In genomic region chr9:107570845-107571244, GRCm38 (mm10) we compare ENCODE assay signal across 9 mouse cellular contexts. TPM values are rescaled to one million over a fixed set of nuclear protein-coding genes. Genes with fewer than 3 reads are reported as not detected.
A peak's percentile ranks its signal among the peaks of the same experiment; 100 is the strongest.
DNase-seq lines count a peak whose midpoint lies in the region; ATAC-seq and TF ChIP-seq lines count a peak whose summit lies in the region.
"Had no signal": no experiment of that assay in that cellular context is flagged by ENCODE, and none has a peak within 500 bp of the region (broad histone marks: within the 10 kb centered on the region; RNA-seq: fewer than 3 reads in every experiment).

No protein-coding gene starts in this region.

- H3K36me3 ChIP-seq in lung, embryonic 14.5 days (ENCODE audit: insufficient read depth) = peaks cover 43% of the 10 kb centered on the region
- H3K36me3 ChIP-seq in forebrain, embryonic 15.5 days = peaks cover 43% of the 10 kb centered on the region
- peaks cover 38% of the 10 kb centered on the region for H3K36me3 ChIP-seq in liver, embryonic 12.5 days
- H3K36me3 ChIP-seq in stomach, embryonic 16.5 days (ENCODE audit: control insufficient read depth, insufficient read depth, low read length) = peaks cover 15% of the 10 kb centered on the region

- no peaks in the 10 kb centered on the region for H3K27me3 ChIP-seq in lung, embryonic 14.5 days (ENCODE audit: insufficient read depth, low read length)
- no peaks in the 10 kb centered on the region for H3K27me3 ChIP-seq in forebrain, embryonic 15.5 days
- no peaks in the 10 kb centered on the region for H3K27me3 ChIP-seq in liver, embryonic 12.5 days (replicated peaks)
- no peaks in the 10 kb centered on the region for H3K27me3 ChIP-seq in stomach, embryonic 16.5 days (ENCODE audit: control insufficient read depth, insufficient read depth, low read length)

- intact Hi-C loops in left cerebral cortex, adult 2 months (cut with DNase I) = loop anchor here (10.0 kb wide), 1 partner anchor 924 kb away; the partner anchor contains the start of gene Usp19

- H3K27ac ChIP-seq in lung, embryonic 14.5 days (ENCODE audit: low read depth) = peak overlapping the region; percentile 92
- H3K27ac ChIP-seq in forebrain, embryonic 15.5 days (replicated peaks) = no peak overlapping the region
- H3K27ac ChIP-seq in liver, embryonic 12.5 days = peak overlapping the region; percentile 94
- peak overlapping the region; percentile 89 for H3K27ac ChIP-seq in stomach, embryonic 16.5 days (ENCODE audit: low read length)
- no peak overlapping the region for H3K27ac ChIP-seq in left cerebral cortex, adult 2 months

- ATAC-seq in lung, embryonic 14.5 days (ENCODE audit: insufficient read depth) = no peak
- ATAC-seq in forebrain, embryonic 15.5 days (replicated peaks) = no peak
- ATAC-seq in liver, embryonic 12.5 days = peak; percentile 70
- ATAC-seq in stomach, embryonic 16.5 days (ENCODE audit: insufficient read depth, low FRiP score) = no peak

- H3K4me1 ChIP-seq in lung, embryonic 14.5 days (ENCODE audit: insufficient read depth) = peaks cover 23% of the 10 kb centered on the region
- H3K4me1 ChIP-seq in forebrain, embryonic 15.5 days = peaks cover 43% of the 10 kb centered on the region
- H3K4me1 ChIP-seq in liver, embryonic 12.5 days = peaks cover 75% of the 10 kb centered on the region
- H3K4me1 ChIP-seq in stomach, embryonic 16.5 days (ENCODE audit: control insufficient read depth, insufficient read depth, low read length) = peaks cover 41% of the 10 kb centered on the region

- no peak for DNase-seq in lung, embryonic 14.5 days
- DNase-seq in lung, postnatal 14 days = no peak
- DNase-seq in urinary bladder, postnatal 4 days (ENCODE audit: low spot score in 2 of 2) = no peak
- no peak for DNase-seq in spleen, postnatal 14 days (ENCODE audit: low spot score in 2 of 2)
- no peak for DNase-seq in left cerebral cortex, adult 2 months (ENCODE audit: extremely low spot score in 1 of 2, low spot score in 2 of 2)
- DNase-seq: left cerebral cortex, postnatal 4 days had no signal

- TF ChIP-seq CTCF in lung, embryonic 14.5 days (IDR thresholded peaks at IDR 0.05; ENCODE audit: low read depth) = no peak
- TF ChIP-seq CTCF in left cerebral cortex, adult 2 months (IDR thresholded peaks at IDR 0.05) = no peak

- H3K9me3 ChIP-seq in lung, embryonic 14.5 days (ENCODE audit: low read depth, low read length) = no peaks in the 10 kb centered on the region
- no peaks in the 10 kb centered on the region for H3K9me3 ChIP-seq in forebrain, embryonic 15.5 days
- H3K9me3 ChIP-seq in liver, embryonic 12.5 days (replicated peaks) = no peaks in the 10 kb centered on the region
- no peaks in the 10 kb centered on the region for H3K9me3 ChIP-seq in stomach, embryonic 16.5 days (replicated peaks; ENCODE audit: control insufficient read depth, low read length)

- peak overlapping the region; percentile 84 for H3K4me3 ChIP-seq in lung, embryonic 14.5 days (ENCODE audit: low read depth, low read length)
- peak overlapping the region; percentile 83 for H3K4me3 ChIP-seq in forebrain, embryonic 15.5 days
- peak overlapping the region; percentile 75 for H3K4me3 ChIP-seq in liver, embryonic 12.5 days
- H3K4me3 ChIP-seq in stomach, embryonic 16.5 days (replicated peaks; ENCODE audit: low read length) = peak overlapping the region; percentile 92
- no peak overlapping the region for H3K4me3 ChIP-seq in left cerebral cortex, adult 2 months

- H3K9ac ChIP-seq in lung, embryonic 14.5 days = peak overlapping the region; percentile 89
- H3K9ac ChIP-seq in forebrain, embryonic 15.5 days (replicated peaks) = 0 out of 2 replicates have a peak overlapping the region, but pooled peaks have one; percentile 5
- H3K9ac ChIP-seq in liver, embryonic 12.5 days = peak overlapping the region; percentile 90
- peak overlapping the region; percentile 89 for H3K9ac ChIP-seq in stomach, embryonic 16.5 days (ENCODE audit: low read length)

- 84% methylated on average over 21 of the region's 21 CpGs for WGBS in lung, embryonic 14.5 days
- 93% methylated on average over 21 of the region's 21 CpGs for WGBS in forebrain, embryonic 15.5 days
- WGBS in liver, embryonic 12.5 days (ENCODE audit: insufficient replicate concordance) = 40% methylated on average over 21 of the region's 21 CpGs
- 75% methylated on average over 21 of the region's 21 CpGs for WGBS in stomach, embryonic 16.5 days

- peak overlapping the region; percentile 65 for H3K4me2 ChIP-seq in lung, embryonic 14.5 days
- H3K4me2 ChIP-seq in forebrain, embryonic 15.5 days (replicated peaks) = peak overlapping the region; percentile 82
- H3K4me2 ChIP-seq in liver, embryonic 12.5 days = peak overlapping the region; percentile 86
- peak overlapping the region; percentile 90 for H3K4me2 ChIP-seq in stomach, embryonic 16.5 days (ENCODE audit: low read depth, low read length)

RNA-seq across cellular contexts. Expression of gene Hyal2, which starts 3.1 kb away (rescaled TPM):
- 126 and 129 TPM in 2 replicates for polyA plus RNA-seq in lung, embryonic 14.5 days (2014; fragmentation: Nextera tagmentation; extraction: Ambion mirVana)
- polyA plus RNA-seq in forebrain, embryonic 15.5 days (2015; fragmentation: Nextera tagmentation; extraction: Ambion mirVana) = 75.3 and 76.2 TPM in 2 replicates
- polyA plus RNA-seq in liver, embryonic 12.5 days (2016; fragmentation: Nextera tagmentation; extraction: Ambion mirVana) = 53.9 and 57.6 TPM in 2 replicates
- 85.2 and 91.6 TPM in 2 replicates for polyA plus RNA-seq in stomach, embryonic 16.5 days (2015; fragmentation: Nextera tagmentation; extraction: Ambion mirVana)
- total RNA-seq in left cerebral cortex, adult 2 months (2021) = 10 to 100 TPM; 14.9 TPM

RNA-seq across cellular contexts. Expression of gene Hyal1, which starts 5.9 kb away (rescaled TPM):
- polyA plus RNA-seq in lung, embryonic 14.5 days (2014; fragmentation: Nextera tagmentation; extraction: Ambion mirVana) = 5.2 and 5.9 TPM in 2 replicates
- 8.6 and 8.8 TPM in 2 replicates for polyA plus RNA-seq in forebrain, embryonic 15.5 days (2015; fragmentation: Nextera tagmentation; extraction: Ambion mirVana)
- 3.6 and 3.9 TPM in 2 replicates for polyA plus RNA-seq in liver, embryonic 12.5 days (2016; fragmentation: Nextera tagmentation; extraction: Ambion mirVana)
- polyA plus RNA-seq in stomach, embryonic 16.5 days (2015; fragmentation: Nextera tagmentation; extraction: Ambion mirVana) = 14.9 and 16.8 TPM in 2 replicates
- 1 to 10 TPM; 6.0 to 8.5 TPM for total RNA-seq in left cerebral cortex, adult 2 months (2021)

RNA-seq across cellular contexts. Expression of gene Tusc2, which starts 7.8 kb away (rescaled TPM):
- polyA plus RNA-seq in lung, embryonic 14.5 days (2014; fragmentation: Nextera tagmentation; extraction: Ambion mirVana) = 38.2 and 39.0 TPM in 2 replicates
- polyA plus RNA-seq in forebrain, embryonic 15.5 days (2015; fragmentation: Nextera tagmentation; extraction: Ambion mirVana) = 96.7 and 97.5 TPM in 2 replicates
- 48.6 and 52.7 TPM in 2 replicates for polyA plus RNA-seq in liver, embryonic 12.5 days (2016; fragmentation: Nextera tagmentation; extraction: Ambion mirVana)
- polyA plus RNA-seq in stomach, embryonic 16.5 days (2015; fragmentation: Nextera tagmentation; extraction: Ambion mirVana) = 35.0 and 38.2 TPM in 2 replicates
- total RNA-seq in left cerebral cortex, adult 2 months (2021) = 10 to 100 TPM; 91.0 to 99.1 TPM

RNA-seq across cellular contexts. Expression of gene Naa80, which starts 7.8 kb away (rescaled TPM):
- 14.7 and 17.2 TPM in 2 replicates for polyA plus RNA-seq in lung, embryonic 14.5 days (2014; fragmentation: Nextera tagmentation; extraction: Ambion mirVana)
- 14.7 and 17.0 TPM in 2 replicates for polyA plus RNA-seq in forebrain, embryonic 15.5 days (2015; fragmentation: Nextera tagmentation; extraction: Ambion mirVana)
- 12.5 and 12.9 TPM in 2 replicates for polyA plus RNA-seq in liver, embryonic 12.5 days (2016; fragmentation: Nextera tagmentation; extraction: Ambion mirVana)
- polyA plus RNA-seq in stomach, embryonic 16.5 days (2015; fragmentation: Nextera tagmentation; extraction: Ambion mirVana) = 17.4 and 20.4 TPM in 2 replicates
- total RNA-seq in left cerebral cortex, adult 2 months (2021) = 10 to 100 TPM; 11.3 to 12.6 TPM

RNA-seq across cellular contexts. Expression of gene Hyal3, which starts 9.8 kb away (rescaled TPM):
- polyA plus RNA-seq in lung, embryonic 14.5 days (2014; fragmentation: Nextera tagmentation; extraction: Ambion mirVana) = 0.73 and 1.4 TPM in 2 replicates
- polyA plus RNA-seq in forebrain, embryonic 15.5 days (2015; fragmentation: Nextera tagmentation; extraction: Ambion mirVana) = 1.3 and 2.1 TPM in 2 replicates
- 0.99 and 1.2 TPM in 2 replicates for polyA plus RNA-seq in liver, embryonic 12.5 days (2016; fragmentation: Nextera tagmentation; extraction: Ambion mirVana)
- polyA plus RNA-seq in stomach, embryonic 16.5 days (2015; fragmentation: Nextera tagmentation; extraction: Ambion mirVana) = 1.4 and 1.9 TPM in 2 replicates
- 1 to 10 TPM in 1 of 2 experiments, under 1 TPM in 1; 0.97 to 1.2 TPM for total RNA-seq in left cerebral cortex, adult 2 months (2021)

Comparison
In these comparisons a context has a peak if more than half of its experiments do, and no peak if none do; other contexts are left out.
1. H3K27ac ChIP-seq: peak in lung, embryonic 14.5 days (single experiment), liver, embryonic 12.5 days (single experiment) and stomach, embryonic 16.5 days (single experiment); none in forebrain, embryonic 15.5 days (single experiment) and left cerebral cortex, adult 2 months (single experiment).
2. H3K9ac ChIP-seq: peak in every context shown above with its lines; median percentile 90 in liver, embryonic 12.5 days; 89 in lung, embryonic 14.5 days; 89 in stomach, embryonic 16.5 days; 5 in forebrain, embryonic 15.5 days.
3. Peak in every context shown above with its lines, with median percentiles within 50 percentile points of each other: H3K4me2 ChIP-seq.